Mouse (Mus musculus) E14TG2a.4 (cell line): ENCODE data around the gene Rras2.

Source experiments
- CTCF ChIP-seq: conservative IDR thresholded peaks from 2 replicates; pipeline ENCODE4 v1.5.1; 2014; ENCODE audit warnings: low read length
- NANOG ChIP-seq: IDR thresholded peaks from 2 replicates; pipeline ENCODE4 v1.6.1; 2014; ENCODE audit warnings: borderline replicate concordance, low read length, mixed read lengths
- POU5F1 ChIP-seq: IDR thresholded peaks from 2 replicates; pipeline ENCODE4 v1.6.1; 2014; ENCODE audit warnings: low read length, borderline replicate concordance

DNA sequence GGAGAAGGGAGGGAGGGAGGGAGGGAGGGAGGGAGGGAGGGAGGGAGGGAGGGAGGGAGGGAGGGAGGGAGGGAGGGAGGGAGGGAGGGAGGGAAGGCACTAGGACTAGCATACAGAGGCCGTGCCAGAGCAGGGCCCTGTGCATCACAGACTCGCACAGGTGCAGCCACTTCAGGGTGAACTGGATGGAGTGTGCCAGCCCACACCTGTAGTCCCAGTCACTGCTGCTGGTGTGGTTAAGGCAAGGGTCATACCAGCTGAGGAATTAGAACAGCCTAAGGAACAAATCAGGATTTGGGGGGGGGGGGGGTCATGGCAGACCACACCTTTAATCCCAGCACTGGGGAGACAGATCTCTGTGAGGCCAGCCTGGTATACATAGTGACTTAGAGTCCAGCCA is 34.5 kb downstream of the Rras2 start:
- TF ChIP-seq CTCF (no peak), NANOG (no peak), POU5F1 (no peak)
